Mouse (Mus musculus) hindbrain, embryonic 11.5 days (tissue): Measurements from ENCODE around the gene Dgki. TPM values are rescaled to one million over a fixed set of nuclear protein-coding genes. Genes with fewer than 3 reads are reported as not detected.

Experiments used
- ATAC-seq: fragments of 200-750 bp; cut with Nextera tagmentation; 2 replicates; pipeline ENCODE4 v1.8.0; 2017; ENCODE audit warnings: mild to moderate bottlenecking, moderate TSS enrichment, moderate library complexity; ENCODE audit not compliant: low FRiP score
- DNase-seq: peaks from one replicate; pipeline ENCODE4 v3.0.0-alpha.2; 2015; ENCODE audit warnings: low spot score
- H3K27ac ChIP-seq: fragments of 300-500 bp; sonication (generic); 2 replicates; pipeline ENCODE4 v1.5.1; 2014; ENCODE audit warnings: mild to moderate bottlenecking, low read depth, low read length
- H3K27me3 ChIP-seq: fragments of 300-500 bp; sonication (generic); 2 replicates; pipeline ENCODE4 v1.6.1; 2014; ENCODE audit warnings: mild to moderate bottlenecking, low read length, moderate library complexity, mixed read lengths; ENCODE audit not compliant: control insufficient read depth, insufficient read depth
- H3K36me3 ChIP-seq: fragments of 300-500 bp; sonication (generic); 2 replicates; pipeline ENCODE4 v1.6.1; 2014; ENCODE audit warnings: mild to moderate bottlenecking, low read length, moderate library complexity, mixed read lengths; ENCODE audit not compliant: control insufficient read depth, insufficient read depth
- H3K4me1 ChIP-seq: fragments of 300-500 bp; sonication (generic); replicated peaks from 2 replicates; pipeline ENCODE4 v1.6.1; 2014; ENCODE audit warnings: low read length, mixed read lengths; ENCODE audit not compliant: control insufficient read depth, insufficient read depth
- H3K4me2 ChIP-seq: fragments of 300-500 bp; sonication (generic); replicated peaks from 2 replicates; pipeline ENCODE4 v1.6.1; 2014; ENCODE audit warnings: mild to moderate bottlenecking, low read depth, low read length
- H3K4me3 ChIP-seq: fragments of 300-500 bp; sonication (generic); 2 replicates; pipeline ENCODE4 v1.5.1; 2014; ENCODE audit warnings: low read depth, low read length
- H3K9ac ChIP-seq: fragments of 300-500 bp; sonication (generic); 2 replicates; pipeline ENCODE4 v1.6.1; 2014; ENCODE audit warnings: low read depth, low read length
- H3K9me3 ChIP-seq: fragments of 300-500 bp; sonication (generic); 2 replicates; pipeline ENCODE4 v1.6.1; 2016; ENCODE audit warnings: low read length; ENCODE audit not compliant: control insufficient read depth
- WGBS: fragments of 180-500 bp; shearing (Covaris S2); extraction: QIAGEN DNeasy Blood & Tissue Kit; methylation state at CpG from one replicate; pipeline ENCODE4 v1.1.7; 2014; 5-methylcytosine and 5-hydroxymethylcytosine counted together
- polyA plus RNA-seq: library from polyadenylated mRNA; unstranded; fragments of >200 nt; fragmentation: Nextera tagmentation; extraction: Ambion mirVana; gene quantifications from 2 replicates; pipeline ENCODE4 v1.2.1, GENCODE M21; 2014

The Dgki gene
- polyA plus RNA-seq, 1 experiment from 2014 or later, result 2.6 TPM

DNA sequence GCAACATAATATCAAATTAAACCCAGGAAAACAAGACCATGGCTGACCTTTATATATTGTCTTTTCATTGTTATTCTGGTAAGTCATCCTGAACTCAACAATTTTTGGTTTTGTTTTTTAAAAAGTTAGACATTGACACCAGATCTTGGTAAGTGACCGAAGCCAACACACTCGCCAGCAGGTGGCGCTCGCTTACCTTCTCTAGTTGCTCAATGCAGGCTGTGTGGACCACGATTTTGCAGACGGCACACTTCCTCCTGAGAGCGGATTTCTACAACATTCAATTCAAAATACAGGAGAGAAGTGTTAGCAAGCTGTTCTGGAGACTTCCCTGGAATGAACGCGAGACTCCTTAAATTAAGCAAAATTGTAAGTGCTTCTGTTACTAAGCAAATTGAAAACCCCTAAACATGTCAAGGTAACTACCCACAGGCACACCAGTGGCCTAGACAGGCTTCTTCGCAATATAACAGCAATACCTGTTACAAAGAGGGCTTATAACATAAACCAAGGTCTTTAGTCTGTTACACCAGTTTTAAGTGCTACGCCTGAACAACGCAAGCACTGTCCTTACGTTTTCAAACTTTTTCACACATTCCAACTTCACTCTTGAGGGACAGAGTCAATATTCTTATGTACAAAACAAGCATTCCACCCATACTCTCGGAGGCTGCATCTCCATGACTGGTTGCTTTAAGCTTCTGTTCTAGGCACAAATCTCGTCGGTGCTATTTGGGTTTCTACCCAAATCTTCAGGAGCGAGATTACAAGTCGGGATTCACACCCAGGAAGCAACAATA lies 202.4 kb downstream of the Dgki start:
- Histone ChIP-seq H3K4me2 (no peak overlapping the region), H3K4me3 (no peak overlapping the region), H3K4me1 (no peaks in the 10 kb centered on the region), H3K36me3 (no peaks in the 10 kb centered on the region), H3K9me3 (no peaks in the 10 kb centered on the region), H3K27ac (no peak overlapping the region), H3K27me3 (no peaks in the 10 kb centered on the region), H3K9ac (no peak overlapping the region)
- ATAC-seq (peak; percentile 64; the same call in 1 of the 2 replicates), DNase-seq (peak; percentile 93)
- 46% methylated on average over 18 of the region's 18 CpGs for WGBS

DNA sequence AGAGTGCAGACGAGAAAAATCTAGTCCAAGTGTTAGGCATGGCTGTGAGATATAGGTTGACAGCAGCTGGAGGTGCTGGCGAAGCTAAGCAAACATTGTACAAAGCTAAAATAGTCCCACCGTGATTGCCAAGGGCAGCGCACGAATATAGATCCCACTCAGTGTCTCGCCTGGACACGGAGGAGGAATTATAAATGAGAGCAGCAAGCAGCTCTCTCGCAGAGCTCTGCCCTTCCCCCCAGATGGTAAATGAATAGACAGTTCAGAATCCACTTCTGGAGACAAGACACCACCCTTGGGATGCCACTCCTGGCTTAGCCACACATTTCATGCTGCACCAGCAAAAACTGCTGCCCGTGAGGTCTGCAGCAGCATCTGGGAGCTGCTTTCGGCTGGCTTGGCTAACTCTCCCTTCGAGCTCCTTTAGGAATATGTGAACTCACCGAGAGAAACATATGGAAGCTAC lies 203.1 kb downstream of the Dgki start:
- 0 out of 2 replicates have a peak, but pooled peaks have one; percentile 25 for ATAC-seq
- H3K27me3 ChIP-seq, result no peaks in the 10 kb centered on the region
- no peaks in the 10 kb centered on the region for H3K36me3 ChIP-seq
- no peak for DNase-seq
- H3K9me3 ChIP-seq, result no peaks in the 10 kb centered on the region
- 67% methylated on average over 12 of the region's 12 CpGs for WGBS
- H3K4me2 ChIP-seq, result no peak overlapping the region
- H3K9ac ChIP-seq, result no peak overlapping the region
- no peaks in the 10 kb centered on the region for H3K4me1 ChIP-seq
- no peak overlapping the region for H3K27ac ChIP-seq
- H3K4me3 ChIP-seq, result no peak overlapping the region

DNA sequence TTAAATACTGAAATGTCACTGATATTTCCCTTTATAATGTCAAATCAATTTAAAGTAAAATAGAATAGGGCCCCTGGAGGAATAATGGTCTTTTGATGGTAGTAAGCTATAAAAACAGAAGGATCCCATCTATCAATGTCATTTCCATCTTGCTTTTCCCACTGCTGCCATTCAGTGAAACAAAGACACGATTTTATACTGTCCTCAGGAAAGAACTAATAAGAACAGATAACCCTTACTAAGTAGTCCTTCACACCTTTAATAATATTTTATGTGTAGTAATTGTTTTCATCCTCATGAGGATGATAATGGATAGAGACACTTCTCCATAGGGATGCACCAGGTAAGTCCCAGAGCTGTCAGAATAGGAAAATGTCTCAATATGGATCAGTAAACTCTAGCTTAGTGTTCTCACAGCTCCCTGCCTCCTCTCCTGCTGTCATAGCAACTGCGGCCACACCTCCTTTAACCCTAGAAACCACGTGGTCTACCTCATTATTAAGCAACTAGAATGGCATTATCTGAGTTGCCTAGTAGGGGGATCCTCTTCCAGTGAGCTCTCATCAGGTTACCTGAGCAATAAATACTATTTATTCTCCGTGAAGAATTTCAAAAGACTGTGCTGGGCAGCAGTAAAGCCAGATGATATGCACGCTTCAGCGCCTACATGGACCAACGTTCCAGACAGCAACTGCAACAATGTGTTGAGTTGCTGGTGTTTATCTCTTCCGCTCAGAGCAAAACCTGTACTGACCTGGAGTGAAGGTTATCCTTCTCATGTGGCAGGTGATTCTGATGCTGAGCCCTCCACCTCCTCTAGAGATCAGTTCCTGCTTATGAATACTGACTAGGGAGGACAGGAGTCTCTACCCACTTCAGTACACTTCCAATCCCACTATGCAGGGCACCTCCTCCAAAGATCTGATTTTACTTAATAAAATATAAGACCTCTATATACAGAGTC lies 210.6 kb downstream of the Dgki start:
- H3K4me3 ChIP-seq, result no peak overlapping the region
- no peak overlapping the region for H3K27ac ChIP-seq
- DNase-seq (peak; percentile 42), ATAC-seq (peak; percentile 83)
- no peaks in the 10 kb centered on the region for H3K4me1 ChIP-seq
- H3K36me3 ChIP-seq, result no peaks in the 10 kb centered on the region
- no peak overlapping the region for H3K9ac ChIP-seq
- WGBS, result 47% methylated on average over 8 of the region's 8 CpGs
- H3K9me3 ChIP-seq, result no peaks in the 10 kb centered on the region
- no peak overlapping the region for H3K4me2 ChIP-seq
- H3K27me3 ChIP-seq, result no peaks in the 10 kb centered on the region

DNA sequence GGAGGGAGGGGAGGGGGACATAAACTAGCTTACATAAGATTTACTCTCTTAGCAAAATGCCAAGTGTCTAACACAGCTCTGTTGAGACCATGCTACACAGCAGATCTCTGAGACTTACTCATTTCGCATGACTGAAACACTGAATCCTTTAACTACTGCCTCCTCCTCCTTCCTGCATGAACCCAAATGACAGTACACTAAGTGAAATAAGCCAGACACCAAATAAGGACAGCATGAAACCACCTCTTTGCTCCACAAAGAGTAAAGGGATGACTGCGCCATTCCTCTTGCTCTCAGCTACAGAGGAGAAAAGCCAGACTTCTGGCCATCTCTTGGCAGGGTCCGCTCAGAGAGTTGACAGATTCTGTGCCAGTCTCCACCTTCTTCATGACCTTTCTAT lies 217.0 kb downstream of the Dgki start:
- Histone ChIP-seq H3K9ac (no peak overlapping the region), H3K9me3 (no peaks in the 10 kb centered on the region)

DNA sequence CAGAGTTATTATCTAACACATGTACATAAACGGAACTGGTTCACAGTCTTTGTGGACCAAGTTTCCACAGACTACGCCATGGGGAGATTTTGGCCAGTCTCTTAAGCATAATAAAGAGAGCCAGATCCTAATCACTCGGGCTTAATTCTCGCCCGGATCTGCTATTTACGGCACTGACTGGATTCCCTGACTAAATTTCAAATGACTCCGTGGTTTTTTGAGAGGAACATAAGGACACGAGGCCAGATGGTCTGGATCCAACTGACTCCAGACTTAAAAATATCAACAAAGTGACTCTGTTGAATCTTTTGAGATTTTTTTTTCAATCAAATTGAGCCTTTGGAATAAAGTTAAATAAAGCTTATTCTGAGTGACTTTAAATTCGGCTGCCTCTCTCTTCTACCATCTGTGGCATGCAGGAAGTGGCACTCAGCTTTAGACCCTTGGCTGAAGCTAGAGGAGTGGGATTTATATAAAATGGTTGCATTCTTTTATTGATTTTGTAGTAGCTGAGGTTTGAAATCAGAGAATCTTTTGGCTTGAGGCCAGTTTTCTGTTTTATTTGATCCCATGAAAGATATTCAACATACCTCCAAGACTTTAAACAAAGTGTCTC lies 227.5 kb downstream of the Dgki start:
- no peaks in the 10 kb centered on the region for H3K9me3 ChIP-seq
- no peak overlapping the region for H3K4me2 ChIP-seq
- no peaks in the 10 kb centered on the region for H3K36me3 ChIP-seq
- H3K4me1 ChIP-seq, result no peaks in the 10 kb centered on the region
- no peak overlapping the region for H3K4me3 ChIP-seq
- no peaks in the 10 kb centered on the region for H3K27me3 ChIP-seq
- DNase-seq (no peak), ATAC-seq (no peak)
- H3K9ac ChIP-seq, result no peak overlapping the region
- H3K27ac ChIP-seq, result no peak overlapping the region
- WGBS, result 90% methylated on average over 9 of the region's 9 CpGs

More for the DNA sequence above, 217.0 kb downstream of the Dgki start:
- H3K27me3 ChIP-seq, result no peaks in the 10 kb centered on the region
- H3K27ac ChIP-seq, result no peak overlapping the region
- no peak for DNase-seq
- ATAC-seq, result no peak
- H3K4me1 ChIP-seq, result no peaks in the 10 kb centered on the region
- H3K36me3 ChIP-seq, result no peaks in the 10 kb centered on the region
- no peak overlapping the region for H3K4me3 ChIP-seq
- 94% methylated on average over 3 of the region's 3 CpGs for WGBS
- H3K4me2 ChIP-seq, result no peak overlapping the region

DNA sequence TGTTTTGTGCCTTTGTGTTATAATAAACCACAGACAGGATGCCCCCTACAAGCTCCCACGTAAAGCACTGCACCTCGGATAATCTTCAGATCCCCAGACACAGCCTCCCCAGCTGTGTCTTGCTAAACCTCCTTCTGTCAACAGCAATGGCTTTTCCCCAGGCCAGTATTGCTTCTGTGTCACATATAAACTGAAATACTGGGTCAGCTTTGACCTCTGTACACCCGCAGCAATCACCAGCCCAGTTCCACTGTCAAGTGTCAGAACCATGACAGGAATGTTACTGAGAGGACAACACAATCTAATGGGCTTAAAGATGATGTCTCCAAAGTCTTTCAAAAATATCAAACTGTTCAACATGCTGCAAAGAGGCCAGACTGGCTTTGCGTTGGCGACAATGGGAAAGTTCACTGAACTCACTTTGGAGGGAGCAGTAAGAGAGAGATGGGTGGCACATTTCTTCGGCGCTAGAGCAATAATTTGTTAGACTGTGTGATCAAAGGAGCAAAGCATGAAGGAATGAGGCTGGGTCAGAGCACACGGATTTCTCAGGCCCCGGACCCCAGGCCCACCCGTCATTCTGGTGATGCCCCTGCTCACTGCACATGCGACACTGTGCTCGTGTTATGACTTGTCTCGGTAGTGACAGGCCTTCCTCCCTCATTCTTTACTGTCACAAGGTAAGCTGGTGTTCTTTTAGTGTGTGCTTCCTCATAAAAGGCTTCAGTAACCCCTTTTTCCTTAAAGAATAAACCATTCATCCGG lies 230.0 kb downstream of the Dgki start:
- WGBS, result 81% methylated on average over 14 of the region's 14 CpGs
- ATAC-seq (no peak), DNase-seq (no peak)
- Histone ChIP-seq H3K27ac (no peak overlapping the region), H3K4me2 (no peak overlapping the region), H3K4me3 (no peak overlapping the region), H3K36me3 (no peaks in the 10 kb centered on the region), H3K27me3 (no peaks in the 10 kb centered on the region), H3K4me1 (no peaks in the 10 kb centered on the region), H3K9me3 (no peaks in the 10 kb centered on the region), H3K9ac (no peak overlapping the region)

DNA sequence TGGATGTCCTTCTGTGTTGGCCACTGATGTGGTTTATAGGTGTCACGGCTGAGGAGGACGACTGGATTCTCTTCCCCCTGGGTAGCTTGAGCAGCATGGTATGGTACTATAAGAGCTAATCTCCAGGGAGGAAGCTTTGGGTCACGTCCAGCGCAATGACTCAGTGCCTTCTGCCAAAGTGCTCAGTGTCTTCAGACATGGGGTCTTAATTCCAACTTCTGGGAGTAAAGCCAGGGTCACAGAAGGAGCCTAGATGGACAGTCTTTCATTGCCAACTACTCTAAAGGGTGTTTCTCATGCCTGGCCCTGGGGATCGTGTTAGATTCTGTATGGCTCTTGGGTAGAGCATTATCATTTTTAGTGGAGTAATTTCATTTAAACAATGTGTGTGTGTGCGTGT lies 231.2 kb downstream of the Dgki start:
- Histone ChIP-seq H3K36me3 (no peaks in the 10 kb centered on the region), H3K4me3 (no peak overlapping the region), H3K4me2 (no peak overlapping the region), H3K27me3 (no peaks in the 10 kb centered on the region), H3K27ac (no peak overlapping the region), H3K9me3 (no peaks in the 10 kb centered on the region), H3K4me1 (no peaks in the 10 kb centered on the region), H3K9ac (no peak overlapping the region)
- DNase-seq (no peak), ATAC-seq (no peak)
- WGBS, result 93% methylated on average over 6 of the region's 6 CpGs

DNA sequence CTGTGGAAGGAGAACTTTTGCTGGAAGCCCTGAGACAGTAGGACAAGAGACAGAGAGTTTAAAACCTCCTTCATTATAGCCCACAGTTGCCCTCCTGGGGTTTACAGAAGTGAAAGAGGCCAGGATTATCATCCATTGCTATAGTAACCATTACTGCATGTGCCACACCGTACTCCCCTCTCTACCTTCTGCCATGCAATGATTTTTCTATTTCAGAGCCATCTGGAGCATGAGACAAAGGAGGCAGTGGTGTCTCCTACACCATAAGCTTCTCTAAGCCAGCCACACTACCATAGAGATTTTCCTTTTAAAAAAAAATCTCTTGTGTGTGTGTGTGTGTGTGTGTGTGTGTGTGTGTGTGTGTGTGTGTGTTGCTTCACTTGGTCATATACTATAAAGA lies 232.6 kb downstream of the Dgki start:
- Histone ChIP-seq H3K4me2 (no peak overlapping the region), H3K27ac (no peak overlapping the region), H3K4me1 (no peaks in the 10 kb centered on the region), H3K27me3 (no peaks in the 10 kb centered on the region), H3K9ac (no peak overlapping the region), H3K4me3 (no peak overlapping the region), H3K36me3 (no peaks in the 10 kb centered on the region), H3K9me3 (no peaks in the 10 kb centered on the region)
- no peak for DNase-seq
- 83% methylated on average over 1 of the region's 1 CpGs for WGBS
- no peak for ATAC-seq
